Mouse (Mus musculus): ENCODE measurements around the gene Emc7. TPM values are rescaled to one million over a fixed set of nuclear protein-coding genes. Genes with fewer than 3 reads are reported as not detected.

Gene Emc7
- polyA plus RNA-seq, 1 experiment from 2014 or later = 21.3 TPM

GRCm38 (mm10) chr2:112491629-112492028, 36.8 kb downstream of the Emc7 start:
- no peak overlapping the region for H3K4me2 ChIP-seq (replicated peaks; ENCODE audit: low read depth, low read length)

GRCm38 (mm10) chr2:112492431-112492855, 37.6 kb downstream of the Emc7 start:
- peak overlapping the region; percentile 77 for H3K4me3 ChIP-seq (ENCODE audit: low read length)
- ATAC-seq (ENCODE audit: low FRiP score, low TSS enrichment) = peak; percentile 24

More at GRCm38 (mm10) chr2:112491629-112492028, 36.8 kb downstream of the Emc7 start:
- no peaks in the 10 kb centered on the region for H3K9me3 ChIP-seq (ENCODE audit: low read length)
- no peak overlapping the region for H3K4me3 ChIP-seq (ENCODE audit: low read length)
- peaks cover 17% of the 10 kb centered on the region; the same call in 1 of the 2 replicates for H3K4me1 ChIP-seq (ENCODE audit: insufficient read depth, low read length)
- no peaks in the 10 kb centered on the region for H3K27me3 ChIP-seq (ENCODE audit: insufficient read depth, low read length)
- H3K36me3 ChIP-seq (ENCODE audit: insufficient read depth, low read length) = no peaks in the 10 kb centered on the region
- no peak for ATAC-seq (ENCODE audit: low FRiP score, low TSS enrichment)
- WGBS = 69% methylated on average over 5 of the region's 5 CpGs
- H3K27ac ChIP-seq (ENCODE audit: low read length) = no peak overlapping the region
- no peak overlapping the region for H3K9ac ChIP-seq (replicated peaks; ENCODE audit: low read length)

GRCm38 (mm10) chr2:112492856-112493538, 38.2 kb downstream of the Emc7 start, which contains the start of gene Aven:
TSS of gene Aven (plus strand) at chr2:112492964.
- H3K27ac ChIP-seq (ENCODE audit: low read length) = peak within 1 kb of the TSS; percentile 99

More at GRCm38 (mm10) chr2:112492431-112492855, 37.6 kb downstream of the Emc7 start:
- H3K27me3 ChIP-seq (ENCODE audit: insufficient read depth, low read length) = no peaks in the 10 kb centered on the region
- peaks cover 17% of the 10 kb centered on the region; the same call in 1 of the 2 replicates for H3K4me1 ChIP-seq (ENCODE audit: insufficient read depth, low read length)
- WGBS = 7% methylated on average over 9 of the region's 9 CpGs
- H3K9ac ChIP-seq (replicated peaks; ENCODE audit: low read length) = peak overlapping the region; percentile 100
- H3K27ac ChIP-seq (ENCODE audit: low read length) = peak overlapping the region; percentile 99
- no peaks in the 10 kb centered on the region for H3K9me3 ChIP-seq (ENCODE audit: low read length)
- H3K36me3 ChIP-seq (ENCODE audit: insufficient read depth, low read length) = no peaks in the 10 kb centered on the region
- peak overlapping the region; percentile 61 for H3K4me2 ChIP-seq (replicated peaks; ENCODE audit: low read depth, low read length)

GRCm38 (mm10) chr2:112493539-112494260, 38.9 kb downstream of the Emc7 start:
- no peaks in the 10 kb centered on the region for H3K27me3 ChIP-seq (ENCODE audit: insufficient read depth, low read length)
- H3K4me2 ChIP-seq (replicated peaks; ENCODE audit: low read depth, low read length) = peak overlapping the region; percentile 61
- peak overlapping the region; percentile 100 for H3K9ac ChIP-seq (replicated peaks; ENCODE audit: low read length)
- peaks cover 17% of the 10 kb centered on the region; the same call in 1 of the 2 replicates for H3K4me1 ChIP-seq (ENCODE audit: insufficient read depth, low read length)
- peak overlapping the region; percentile 99 for H3K27ac ChIP-seq (ENCODE audit: low read length)
- WGBS = 37% methylated on average over 11 of the region's 11 CpGs
- peak overlapping the region; percentile 77 for H3K4me3 ChIP-seq (ENCODE audit: low read length)
- peak; percentile 21; the same call in 1 of the 2 replicates for ATAC-seq (ENCODE audit: low FRiP score, low TSS enrichment)
- no peaks in the 10 kb centered on the region for H3K36me3 ChIP-seq (ENCODE audit: insufficient read depth, low read length)
- H3K9me3 ChIP-seq (ENCODE audit: low read length) = no peaks in the 10 kb centered on the region

More at GRCm38 (mm10) chr2:112492856-112493538, 38.2 kb downstream of the Emc7 start, which contains the start of gene Aven:
- Histone ChIP-seq H3K4me3 (ENCODE audit: low read length) (peak within 1 kb of the TSS; percentile 77), H3K27me3 (ENCODE audit: insufficient read depth, low read length) (no peaks in the 10 kb centered on the region), H3K4me1 (ENCODE audit: insufficient read depth, low read length) (peaks cover 17% of the 10 kb centered on the region; the same call in 1 of the 2 replicates), H3K9me3 (ENCODE audit: low read length) (no peaks in the 10 kb centered on the region), H3K9ac (replicated peaks; ENCODE audit: low read length) (peak within 1 kb of the TSS; percentile 100), H3K36me3 (ENCODE audit: insufficient read depth, low read length) (no peaks in the 10 kb centered on the region), H3K4me2 (replicated peaks; ENCODE audit: low read depth, low read length) (peak within 1 kb of the TSS; percentile 61)
- under 1% methylated on average over 62 of the region's 87 CpGs for WGBS
- ATAC-seq (ENCODE audit: low FRiP score, low TSS enrichment) = peak; percentile 97

GRCm38 (mm10) chr2:112497851-112498250, 43.1 kb downstream of the Emc7 start:
- no peak overlapping the region for H3K27ac ChIP-seq (ENCODE audit: low read length)
- H3K27me3 ChIP-seq (ENCODE audit: insufficient read depth, low read length) = no peaks in the 10 kb centered on the region
- H3K36me3 ChIP-seq (ENCODE audit: insufficient read depth, low read length) = no peaks in the 10 kb centered on the region
- no peak overlapping the region for H3K4me3 ChIP-seq (ENCODE audit: low read length)
- no peak for ATAC-seq (ENCODE audit: low FRiP score, low TSS enrichment)
- no peak overlapping the region for H3K4me2 ChIP-seq (replicated peaks; ENCODE audit: low read depth, low read length)
- 63% methylated on average over 7 of the region's 7 CpGs for WGBS
- no peaks in the 10 kb centered on the region for H3K9me3 ChIP-seq (ENCODE audit: low read length)
- no peak overlapping the region for H3K9ac ChIP-seq (replicated peaks; ENCODE audit: low read length)
- H3K4me1 ChIP-seq (ENCODE audit: insufficient read depth, low read length) = peaks cover 16% of the 10 kb centered on the region

- peak; percentile 95 for ATAC-seq (ENCODE audit: low FRiP score, low TSS enrichment)
- no peak overlapping the region for H3K4me3 ChIP-seq (ENCODE audit: low read length)
- 4% methylated on average over 6 of the region's 6 CpGs for WGBS
Measured at GRCm38 (mm10) chr2:112501209-112501608, 46.4 kb downstream of the Emc7 start.

GRCm38 (mm10) chr2:112503978-112504377, 49.2 kb downstream of the Emc7 start:
- Histone ChIP-seq H3K27ac (ENCODE audit: low read length) (no peak overlapping the region), H3K27me3 (ENCODE audit: insufficient read depth, low read length) (no peaks in the 10 kb centered on the region), H3K4me1 (ENCODE audit: insufficient read depth, low read length) (peaks cover 9% of the 10 kb centered on the region), H3K4me2 (replicated peaks; ENCODE audit: low read depth, low read length) (no peak overlapping the region), H3K9me3 (ENCODE audit: low read length) (no peaks in the 10 kb centered on the region), H3K36me3 (ENCODE audit: insufficient read depth, low read length) (no peaks in the 10 kb centered on the region), H3K9ac (replicated peaks; ENCODE audit: low read length) (no peak overlapping the region), H3K4me3 (ENCODE audit: low read length) (no peak overlapping the region)
- no peak for ATAC-seq (ENCODE audit: low FRiP score, low TSS enrichment)
- 89% methylated on average over 6 of the region's 6 CpGs for WGBS

More at GRCm38 (mm10) chr2:112501209-112501608, 46.4 kb downstream of the Emc7 start:
- H3K27ac ChIP-seq (ENCODE audit: low read length) = no peak overlapping the region
- H3K36me3 ChIP-seq (ENCODE audit: insufficient read depth, low read length) = no peaks in the 10 kb centered on the region
- no peak overlapping the region for H3K9ac ChIP-seq (replicated peaks; ENCODE audit: low read length)
- H3K4me1 ChIP-seq (ENCODE audit: insufficient read depth, low read length) = peaks cover 9% of the 10 kb centered on the region
- no peaks in the 10 kb centered on the region for H3K27me3 ChIP-seq (ENCODE audit: insufficient read depth, low read length)
- no peaks in the 10 kb centered on the region for H3K9me3 ChIP-seq (ENCODE audit: low read length)
- no peak overlapping the region for H3K4me2 ChIP-seq (replicated peaks; ENCODE audit: low read depth, low read length)

- Histone ChIP-seq H3K9me3 (ENCODE audit: low read length) (no peaks in the 10 kb centered on the region), H3K4me1 (ENCODE audit: insufficient read depth, low read length) (no peaks in the 10 kb centered on the region)
- 83% methylated on average over 5 of the region's 5 CpGs for WGBS
Measured at GRCm38 (mm10) chr2:112506841-112507435, 52.1 kb downstream of the Emc7 start.

GRCm38 (mm10) chr2:112507444-112507843, 52.6 kb downstream of the Emc7 start:
- 93% methylated on average over 1 of the region's 1 CpGs for WGBS
- no peak overlapping the region for H3K9ac ChIP-seq (replicated peaks; ENCODE audit: low read length)
- no peak for ATAC-seq (ENCODE audit: low FRiP score, low TSS enrichment)

More at GRCm38 (mm10) chr2:112506841-112507435, 52.1 kb downstream of the Emc7 start:
- no peak overlapping the region for H3K9ac ChIP-seq (replicated peaks; ENCODE audit: low read length)
- no peak overlapping the region for H3K4me2 ChIP-seq (replicated peaks; ENCODE audit: low read depth, low read length)
- ATAC-seq (ENCODE audit: low FRiP score, low TSS enrichment) = no peak
- H3K27ac ChIP-seq (ENCODE audit: low read length) = no peak overlapping the region
- H3K4me3 ChIP-seq (ENCODE audit: low read length) = no peak overlapping the region
- no peaks in the 10 kb centered on the region for H3K27me3 ChIP-seq (ENCODE audit: insufficient read depth, low read length)
- H3K36me3 ChIP-seq (ENCODE audit: insufficient read depth, low read length) = no peaks in the 10 kb centered on the region

More at GRCm38 (mm10) chr2:112507444-112507843, 52.6 kb downstream of the Emc7 start:
- no peaks in the 10 kb centered on the region for H3K36me3 ChIP-seq (ENCODE audit: insufficient read depth, low read length)
- H3K4me2 ChIP-seq (replicated peaks; ENCODE audit: low read depth, low read length) = no peak overlapping the region
- H3K9me3 ChIP-seq (ENCODE audit: low read length) = no peaks in the 10 kb centered on the region
- H3K27ac ChIP-seq (ENCODE audit: low read length) = no peak overlapping the region
- H3K27me3 ChIP-seq (ENCODE audit: insufficient read depth, low read length) = no peaks in the 10 kb centered on the region
- no peak overlapping the region for H3K4me3 ChIP-seq (ENCODE audit: low read length)
- H3K4me1 ChIP-seq (ENCODE audit: insufficient read depth, low read length) = no peaks in the 10 kb centered on the region
